Mouse (Mus musculus): Measurements from ENCODE around the gene St6galnac6.

- TF ChIP-seq CTCF (IDR thresholded peaks at IDR 0.05; ENCODE audit: low read depth, low read length) (no peak), POLR2A (IDR thresholded peaks at IDR 0.05; ENCODE audit: extremely low read depth, insufficient read depth, low read length) (no peak)
Observed at GRCm38 (mm10) chr2:32641810-32642209, 42.3 kb downstream of the St6galnac6 start.

All from liver, adult 2 months (tissue).